Mouse (Mus musculus) large intestine, adult 2 months (tissue): ENCODE measurements around the gene Hbp1. TPM values are rescaled to one million over a fixed set of nuclear protein-coding genes. Genes with fewer than 3 reads are reported as not detected.

Experiments used
- DNase-seq: peaks from one replicate; pipeline ENCODE4 v3.0.0-alpha.2; 2012; ENCODE audit warnings: low read depth, low spot score
- WGBS: fragments of 180-500 bp; shearing (Covaris S2); methylation state at CpG from one replicate; pipeline ENCODE4 v1.1.7; 2018; 5-methylcytosine and 5-hydroxymethylcytosine counted together
- polyA plus RNA-seq: library from polyadenylated mRNA; depleted of rRNA; stranded (reverse); fragments of >200 nt; gene quantifications from 2 replicates; pipeline ENCODE4 v1.2.3, GENCODE M21; 2012

Hbp1 gene
- polyA plus RNA-seq, 1 experiment: 35.0 TPM

DNA sequence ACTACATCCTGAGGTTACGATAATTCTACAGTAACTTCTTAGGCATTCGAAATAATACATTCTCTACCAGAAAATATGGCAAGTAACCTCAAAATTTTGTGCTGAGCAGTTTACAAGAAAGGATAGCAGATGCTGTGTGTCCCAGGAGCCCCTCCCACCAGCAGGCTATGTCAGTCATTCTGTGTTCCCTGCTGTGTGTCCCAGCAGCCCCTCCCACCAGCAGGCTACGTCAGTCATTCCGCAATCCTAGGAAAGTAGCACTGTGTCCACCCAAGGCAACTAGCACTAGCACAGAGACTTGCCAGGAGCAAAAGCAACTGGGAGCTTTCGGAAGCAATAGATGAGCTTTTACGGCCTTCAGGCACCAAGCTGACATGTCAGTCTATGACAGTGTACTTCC is 13.7 kb upstream of the Hbp1 start:
- 86% methylated on average over 6 of the region's 6 CpGs for WGBS
- DNase-seq: no peak

DNA sequence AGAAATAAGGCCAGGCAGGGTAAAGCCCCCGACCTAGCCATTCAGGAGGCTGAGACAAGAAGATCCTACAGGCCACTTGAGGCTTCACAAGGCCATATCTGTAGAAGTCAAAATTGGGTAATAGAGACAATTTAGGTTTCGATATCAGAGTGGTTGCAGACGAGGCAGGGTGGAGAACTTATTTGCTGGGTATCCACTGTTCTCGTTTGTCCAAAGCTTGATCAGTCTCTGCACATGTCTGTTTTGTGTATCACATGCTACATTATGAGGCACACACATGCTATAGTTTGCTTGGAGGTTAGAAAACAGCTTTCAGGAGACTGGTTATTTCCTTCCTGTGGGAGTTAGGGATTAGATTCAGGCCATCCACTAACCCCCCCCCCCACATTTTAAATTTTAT is 5.5 kb upstream of the Hbp1 start:
- DNase-seq: no peak
- 86% methylated on average over 4 of the region's 4 CpGs for WGBS

DNA sequence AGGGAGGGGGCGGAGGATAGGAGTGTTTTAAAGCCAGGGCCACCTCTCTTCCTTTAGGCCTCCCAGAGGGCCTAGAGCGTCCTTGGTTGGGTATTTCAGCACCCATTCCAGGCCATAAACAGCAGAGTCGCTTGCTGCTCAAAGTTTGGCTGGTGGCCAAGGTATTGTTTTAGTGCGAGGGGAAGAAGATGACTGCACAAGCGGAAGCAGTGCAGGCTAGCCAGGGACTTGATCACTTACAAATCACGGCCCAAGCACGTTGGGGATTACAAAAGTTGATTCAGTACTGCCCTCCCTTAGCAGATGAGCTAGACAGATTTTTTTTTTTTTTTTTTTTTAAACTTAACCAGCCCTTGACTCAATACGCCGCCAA is 310 bp upstream of the Hbp1 start:
- no peak for DNase-seq
- WGBS: 1% methylated on average over 9 of the region's 9 CpGs

DNA sequence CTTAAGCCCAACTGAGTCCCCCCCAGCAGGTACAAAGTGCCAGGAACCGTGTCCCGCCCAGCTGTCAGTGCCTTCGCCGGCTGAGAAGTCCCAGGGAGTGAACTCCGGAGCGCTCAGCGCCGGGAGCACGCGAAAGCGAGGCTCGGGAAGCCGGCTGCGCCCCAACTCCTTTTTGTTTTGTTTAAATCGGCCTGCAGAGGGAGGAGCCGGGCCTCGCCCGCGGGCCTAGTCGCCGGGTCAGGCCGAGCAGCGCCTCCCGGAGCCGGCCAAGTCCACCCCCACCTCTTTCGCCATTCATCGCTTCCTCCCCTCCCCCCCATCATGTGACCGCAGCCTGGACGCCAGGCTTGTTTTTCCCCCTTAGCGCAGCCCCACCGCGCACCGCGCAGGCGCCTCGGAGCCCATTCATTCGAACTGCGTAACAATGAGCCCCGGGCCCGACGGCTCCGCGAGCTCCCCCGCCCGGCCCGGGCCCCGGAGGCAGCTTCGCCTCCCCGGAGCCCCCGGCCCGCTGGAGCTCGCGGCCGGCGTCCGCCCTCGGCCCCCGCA is 1.1 kb downstream of the Hbp1 start:
- DNase-seq: peak; percentile 62
- WGBS: under 1% methylated on average over 47 of the region's 58 CpGs

DNA sequence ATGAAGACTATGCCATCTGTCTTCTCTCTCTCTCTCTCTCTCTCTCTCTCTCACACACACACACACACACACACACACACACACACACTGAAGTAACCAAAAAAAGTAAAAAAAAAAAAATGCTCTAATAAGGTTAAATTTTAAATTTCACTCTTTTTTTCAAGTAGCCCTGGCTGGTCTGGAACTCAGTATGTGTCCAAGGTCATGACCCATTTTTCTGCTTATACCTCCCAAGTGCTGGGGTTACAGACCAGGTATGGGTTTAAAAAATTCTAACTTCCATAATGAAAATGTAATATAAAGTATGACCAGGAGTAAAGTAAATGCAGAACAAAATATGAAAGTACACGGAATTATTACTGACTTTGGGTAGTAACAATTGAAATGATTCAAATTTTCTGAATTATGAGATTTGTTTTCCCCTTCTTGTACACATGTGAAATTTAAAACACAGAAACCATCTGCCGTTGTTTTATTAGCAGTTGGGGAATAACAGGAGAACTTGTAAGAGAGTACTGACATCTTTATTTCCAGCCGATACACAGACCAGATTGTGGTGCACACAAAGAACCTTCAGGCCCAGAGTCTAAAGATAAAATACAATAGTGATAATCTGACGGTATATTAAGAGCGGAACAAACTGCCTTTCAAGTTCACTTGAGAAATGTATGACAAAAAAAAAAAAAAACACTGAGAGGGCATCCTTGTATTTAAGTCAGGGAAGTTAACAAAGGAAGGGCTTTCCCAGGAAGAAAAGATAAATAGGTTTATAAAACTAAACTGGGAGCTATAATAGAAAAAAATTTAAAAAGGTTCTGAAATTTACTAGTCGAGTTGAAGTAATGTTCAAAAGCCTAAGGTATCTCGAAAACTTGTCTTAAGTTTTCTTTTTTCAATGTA is 2.0 kb downstream of the Hbp1 start:
- WGBS: 30% methylated on average over 7 of the region's 7 CpGs
- DNase-seq: no peak

DNA sequence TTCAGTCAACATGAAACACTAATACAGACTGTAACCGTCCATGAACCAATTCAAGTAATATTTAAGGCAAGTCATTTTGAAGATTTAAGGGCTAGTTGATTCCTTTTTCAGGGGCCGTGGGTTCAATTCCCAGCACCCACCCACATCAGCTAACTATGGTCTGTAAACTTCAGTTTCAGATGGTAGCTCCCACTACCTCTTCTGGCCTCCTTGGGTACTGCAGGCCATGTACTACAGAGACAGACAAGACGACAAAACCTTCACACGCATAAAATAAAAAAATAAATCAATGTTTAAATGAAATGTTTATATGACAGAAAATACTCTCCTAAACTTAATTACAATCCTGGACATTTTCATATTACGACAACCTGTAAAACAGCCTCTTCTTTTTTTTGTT is 2.9 kb downstream of the Hbp1 start:
- 82% methylated on average over 5 of the region's 5 CpGs for WGBS
- DNase-seq: no peak

DNA sequence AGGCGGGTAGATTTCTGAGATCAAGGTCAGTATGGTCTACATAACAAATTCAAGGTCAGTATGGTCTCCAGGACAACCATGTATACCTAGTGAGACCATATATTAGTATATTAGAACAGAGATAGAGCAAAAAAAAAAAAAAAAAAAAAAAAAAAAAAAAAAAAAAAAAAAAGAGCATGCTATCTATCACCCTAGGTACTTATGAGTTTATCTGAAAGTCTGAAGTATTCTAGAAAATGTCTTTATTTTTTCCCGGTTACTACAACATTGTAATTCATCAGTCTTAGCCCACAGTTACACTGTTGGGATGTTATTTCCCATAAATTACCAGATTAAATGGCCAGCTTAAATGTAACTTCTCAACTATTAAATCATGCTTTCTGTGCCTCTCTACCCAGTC is 5.9 kb downstream of the Hbp1 start:
- no peak for DNase-seq
- WGBS: 92% methylated on average over 2 of the region's 2 CpGs

DNA sequence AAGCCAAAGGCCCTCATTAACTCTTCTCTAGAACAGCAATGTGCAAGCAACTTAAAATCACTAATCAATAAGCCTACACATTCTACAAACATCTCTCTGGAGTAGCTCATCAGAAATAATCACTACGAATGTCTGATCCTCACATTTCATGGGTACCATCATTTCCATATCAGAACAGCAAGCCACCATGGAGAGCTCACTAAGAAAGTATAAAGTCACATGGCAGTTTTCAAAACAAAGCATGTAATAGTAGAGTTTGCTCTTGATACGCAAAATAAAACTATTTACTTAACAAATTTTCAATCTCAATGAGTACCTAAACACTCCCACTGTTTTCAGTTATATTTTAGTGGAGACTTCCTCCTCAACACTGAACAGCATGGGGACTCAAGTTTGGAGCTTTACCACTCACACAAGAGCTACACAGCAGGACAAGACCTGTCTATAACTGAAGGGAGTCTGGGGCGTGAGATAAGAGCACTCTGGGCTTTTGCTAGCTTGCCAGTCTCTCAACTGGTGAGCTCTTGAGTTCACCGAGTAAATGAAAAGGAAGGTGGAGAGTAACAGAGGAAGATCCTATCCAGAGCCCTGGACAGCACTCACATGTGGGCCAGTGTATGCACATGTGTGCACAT is 7.2 kb downstream of the Hbp1 start:
- DNase-seq: no peak
- WGBS: 88% methylated on average over 4 of the region's 4 CpGs

DNA sequence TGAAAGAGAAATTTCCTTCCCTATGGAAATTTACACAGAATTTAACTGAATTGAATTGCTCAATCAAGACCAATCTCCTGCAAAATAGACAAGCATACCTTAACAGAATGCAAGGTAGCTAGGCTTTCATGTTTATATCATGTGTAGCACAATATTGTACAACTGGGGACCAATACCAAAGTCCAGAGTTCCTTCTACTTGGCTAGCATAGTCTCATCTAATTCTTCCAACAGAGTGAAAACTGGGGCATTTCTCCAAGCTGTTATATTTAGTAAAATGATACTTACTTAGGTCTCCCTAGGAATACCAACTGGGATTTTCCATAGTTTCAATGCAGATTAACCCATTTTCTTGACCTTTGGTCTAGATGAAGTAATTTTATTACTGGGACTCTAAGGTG is 11.3 kb downstream of the Hbp1 start:
- no peak for DNase-seq

DNA sequence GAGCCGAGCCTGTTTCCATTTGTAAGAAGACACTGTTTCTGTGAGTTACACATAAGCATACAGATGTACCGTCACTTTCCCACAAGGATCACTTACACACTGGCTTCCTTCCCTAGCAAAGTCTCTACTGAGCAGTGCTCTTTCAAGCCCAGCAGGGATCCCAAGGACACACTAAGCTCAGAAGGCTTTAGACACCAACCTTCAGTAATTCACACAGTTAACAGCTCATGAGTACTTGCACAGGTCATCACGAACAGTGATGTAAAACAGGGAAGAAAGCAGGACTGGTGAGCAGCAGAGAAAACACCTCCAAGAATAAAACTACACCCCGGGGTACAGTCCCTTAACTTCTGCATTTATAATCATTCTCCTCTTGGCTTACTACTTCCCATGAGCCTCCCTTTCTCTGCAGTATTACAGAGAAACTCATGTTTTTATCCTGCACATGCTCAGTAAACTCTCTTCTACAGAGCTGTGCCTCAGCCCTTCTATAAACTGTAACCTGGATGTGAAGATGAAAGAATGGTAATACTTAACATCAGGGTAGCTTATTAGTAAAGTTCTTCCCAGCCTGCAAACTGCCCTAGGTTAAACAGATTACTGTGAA is 11.8 kb downstream of the Hbp1 start:
- WGBS: 90% methylated on average over 4 of the region's 4 CpGs
- no peak for DNase-seq

DNA sequence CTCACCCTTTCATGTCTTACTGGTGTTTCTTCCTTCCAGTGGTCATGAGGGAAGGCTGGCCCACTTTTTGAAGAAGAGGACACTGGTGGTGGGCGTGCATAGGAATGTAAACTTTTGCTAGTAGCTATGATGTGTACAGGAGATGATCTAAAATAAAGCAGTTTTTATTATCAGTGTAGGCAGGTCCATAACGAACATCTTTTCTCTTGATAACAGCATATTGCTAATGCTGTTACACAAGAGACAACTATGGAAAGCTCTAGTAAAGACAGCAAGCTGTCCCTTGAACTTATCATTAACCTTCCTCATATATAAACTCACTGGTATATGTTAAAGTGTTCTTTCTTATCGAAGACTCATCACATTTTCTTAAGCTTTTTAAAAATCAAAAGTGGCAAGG is 12.7 kb downstream of the Hbp1 start:
- WGBS: 70% methylated on average over 3 of the region's 3 CpGs
- DNase-seq: no peak

DNA sequence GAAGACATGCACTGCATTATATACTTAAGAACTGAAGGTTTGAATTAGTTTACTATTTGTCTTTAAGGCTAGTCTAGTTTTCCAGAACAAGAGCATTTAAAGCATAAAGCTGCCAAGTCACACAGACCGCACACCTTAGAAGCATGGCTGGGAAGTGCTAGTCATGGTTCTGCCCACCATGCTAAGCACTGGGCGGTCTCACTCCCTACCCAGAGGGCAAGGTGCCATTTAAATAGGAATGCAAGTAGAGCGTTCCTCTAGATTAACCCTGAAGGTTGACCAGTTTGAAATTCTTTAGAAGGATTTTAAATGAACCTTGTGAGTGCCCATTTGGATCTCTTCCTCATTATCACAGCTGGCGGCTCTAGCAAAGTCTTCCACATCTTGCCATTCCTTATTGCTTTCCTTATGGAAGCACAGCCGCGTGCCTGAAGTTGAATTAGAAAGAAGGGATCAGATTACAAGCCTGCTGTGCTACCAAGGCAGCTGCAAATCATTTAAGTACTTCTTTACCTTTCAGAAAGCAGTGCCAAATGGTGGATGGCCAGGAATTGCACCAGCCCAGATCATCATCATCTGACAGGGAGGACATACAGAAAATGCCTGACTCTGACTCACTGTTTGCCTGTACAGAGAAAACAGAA is 13.6 kb downstream of the Hbp1 start:
- DNase-seq: no peak
- WGBS: 69% methylated on average over 6 of the region's 6 CpGs

DNA sequence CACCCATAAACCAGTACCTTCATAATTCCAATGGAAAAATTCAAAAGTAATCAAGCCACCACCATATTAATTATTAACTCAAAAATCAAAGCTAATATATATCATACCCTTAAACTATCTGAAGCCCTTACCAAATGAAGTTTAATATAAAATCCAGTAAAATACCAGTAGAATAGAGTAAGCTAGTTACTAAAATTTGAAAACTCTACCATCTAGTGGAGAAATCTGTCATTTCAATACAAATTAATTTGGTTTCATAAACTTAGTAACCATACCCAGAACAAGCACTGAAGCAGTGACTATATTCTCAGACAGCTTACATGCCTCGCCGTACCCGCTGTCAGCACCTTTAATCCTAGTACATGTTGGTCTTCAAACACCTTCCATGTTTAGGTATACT is 18.5 kb downstream of the Hbp1 start:
- WGBS: 93% methylated on average over 3 of the region's 3 CpGs

DNA sequence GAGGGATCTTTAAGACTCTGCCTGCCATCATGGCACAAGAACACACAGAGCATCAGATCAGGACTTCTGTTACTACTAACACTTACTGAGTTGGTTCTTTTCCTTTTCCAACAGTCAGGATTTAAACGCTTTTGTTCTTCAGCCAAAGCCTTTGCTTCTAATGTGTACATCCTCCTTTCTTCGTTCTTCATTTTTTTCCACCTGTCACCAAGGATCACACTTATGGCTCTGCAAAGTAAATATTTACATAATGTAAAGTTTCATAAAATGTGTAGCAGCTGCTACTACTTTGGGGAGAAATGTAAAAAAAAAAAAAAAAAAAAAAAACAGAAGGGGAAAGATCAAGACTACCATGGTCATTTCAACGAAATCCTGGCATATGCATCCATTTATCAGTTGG is 21.8 kb downstream of the Hbp1 start:
- WGBS: 19% methylated on average over 3 of the region's 3 CpGs
- no peak for DNase-seq

More for the DNA sequence above, 18.5 kb downstream of the Hbp1 start:
- no peak for DNase-seq

DNA sequence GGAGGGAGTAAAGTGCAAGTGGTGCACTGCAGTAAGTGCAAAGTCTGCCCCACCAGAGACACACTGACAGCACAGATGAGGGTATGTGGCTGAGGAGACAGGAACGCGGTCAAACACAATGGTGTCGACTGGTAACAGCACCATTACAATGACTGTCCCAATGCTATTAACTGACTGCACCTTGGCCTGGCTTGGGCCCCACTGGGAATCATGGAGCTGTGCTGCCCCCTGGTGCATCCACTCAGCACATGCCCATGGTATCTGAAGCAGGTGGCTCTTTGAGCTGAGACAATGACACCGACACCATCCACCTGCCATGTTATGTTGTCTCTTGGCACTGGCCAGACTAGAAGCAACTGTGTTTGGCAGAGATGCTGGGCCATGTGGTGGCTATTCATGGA is 23.7 kb downstream of the Hbp1 start:
- DNase-seq: no peak
- 60% methylated on average over 4 of the region's 4 CpGs for WGBS

DNA sequence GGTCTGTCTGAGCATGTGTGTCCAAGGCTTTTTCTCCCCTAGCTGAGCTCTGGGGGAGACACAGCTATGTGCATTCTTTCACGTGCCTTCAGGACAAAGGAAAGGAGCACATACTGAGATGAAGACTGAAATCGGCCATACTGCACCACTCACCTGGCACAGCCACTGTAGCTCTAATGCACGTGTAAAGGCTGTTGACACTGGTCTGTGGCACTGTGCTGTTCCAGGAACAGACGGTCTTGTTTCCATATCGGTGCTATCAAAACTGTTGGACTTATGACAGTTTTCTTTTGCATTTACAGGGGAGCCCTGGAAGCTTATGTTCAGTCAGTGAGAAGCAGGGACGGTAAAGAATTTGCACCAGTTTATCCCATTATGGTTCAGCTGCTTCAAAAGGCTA is 25.0 kb downstream of the Hbp1 start:
- no peak for DNase-seq
- 84% methylated on average over 6 of the region's 6 CpGs for WGBS

DNA sequence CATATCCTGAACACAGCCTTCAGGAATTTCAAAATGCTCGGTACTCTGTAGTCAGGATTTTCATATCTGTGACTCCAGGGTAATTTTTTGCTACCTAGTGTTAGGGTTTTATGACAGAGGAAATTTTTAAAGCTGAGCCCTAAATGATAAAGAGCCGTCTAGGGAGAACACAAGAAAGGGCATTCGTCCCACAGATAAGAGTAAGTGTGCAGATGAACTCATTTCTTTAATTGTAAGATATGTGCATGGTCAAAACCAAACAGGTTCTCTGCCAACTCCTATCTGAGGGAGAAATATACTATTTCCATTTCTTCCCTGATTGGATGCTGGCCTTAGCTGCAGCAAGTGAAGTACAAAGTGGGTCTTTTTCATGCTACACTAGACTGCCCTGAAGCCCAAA is 26.2 kb downstream of the Hbp1 start:
- no peak for DNase-seq
- 77% methylated on average over 3 of the region's 3 CpGs for WGBS

DNA sequence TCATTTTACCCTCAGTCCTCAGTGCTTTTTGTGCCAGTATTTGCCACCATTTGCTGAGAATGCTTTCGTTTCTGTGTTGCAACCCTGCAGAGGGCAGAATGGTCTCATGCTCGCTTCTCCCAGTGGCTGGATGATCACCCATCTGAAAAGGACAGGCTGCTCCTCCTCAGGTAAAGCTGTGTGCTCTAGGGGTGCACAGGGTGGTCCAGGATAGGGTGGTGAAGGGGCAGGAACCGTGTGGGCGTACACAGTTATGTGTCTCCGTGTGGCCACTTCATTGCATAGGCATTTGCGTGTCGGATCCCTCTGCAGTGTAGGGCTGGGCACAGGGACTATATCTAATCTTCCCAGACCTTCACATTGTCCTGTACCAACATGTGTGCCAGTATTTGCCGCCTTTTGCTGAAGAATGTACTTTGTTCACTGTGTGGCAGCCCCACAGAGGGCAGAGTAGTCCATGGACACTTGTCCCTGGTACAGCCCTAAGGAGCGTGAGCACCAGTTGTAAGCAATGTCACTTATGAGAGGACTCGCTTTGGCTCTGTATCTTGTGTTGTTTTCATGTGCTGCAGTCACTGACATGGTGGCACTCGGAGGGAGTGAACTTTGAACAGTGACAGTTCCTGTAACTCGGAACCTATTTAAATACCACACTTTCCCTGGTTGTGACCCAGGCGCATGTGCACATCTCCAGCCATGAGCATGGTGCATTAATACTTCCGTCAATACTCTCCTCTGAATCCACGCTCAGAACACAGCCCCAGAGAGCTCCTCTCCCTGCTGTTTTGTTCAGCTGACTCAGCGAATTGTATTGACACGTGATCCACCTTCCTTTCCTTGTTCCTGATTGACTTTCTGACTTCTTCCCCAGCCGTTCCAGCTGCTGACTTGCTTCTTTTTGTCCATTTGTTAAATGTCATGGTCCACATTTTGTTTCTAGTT is 29.6 kb downstream of the Hbp1 start:
- peak; percentile 28 for DNase-seq
- WGBS: 69% methylated on average over 18 of the region's 18 CpGs

DNA sequence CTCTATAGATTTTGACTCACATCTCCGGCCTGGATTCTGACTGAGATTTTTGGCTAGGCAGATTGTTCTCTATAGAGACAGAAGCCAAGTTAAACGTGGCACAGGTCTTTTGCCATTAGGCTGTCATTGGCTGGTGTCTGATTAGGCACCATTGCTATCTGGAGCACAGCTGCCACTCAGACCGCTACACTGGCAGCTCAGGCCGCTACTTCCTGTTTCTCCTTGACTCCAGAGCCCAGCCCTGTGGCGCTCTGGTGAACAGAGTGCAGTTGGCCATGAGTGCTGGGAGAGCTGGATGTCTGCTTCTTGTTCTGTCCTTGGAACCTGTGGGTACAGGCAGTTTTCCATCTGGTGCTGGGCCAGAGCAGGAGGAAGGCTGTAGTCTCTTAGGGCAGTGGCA is 33.1 kb downstream of the Hbp1 start:
- no peak for DNase-seq
- WGBS: 65% methylated on average over 5 of the region's 5 CpGs
